Mouse (Mus musculus): Measurements from ENCODE around the gene Trmt10c.
"Not testable (repeated sequence)": the region's sequence is repeated elsewhere in the genome, so short reads cannot be mapped to it uniquely, and the experiment has no call there.

Trmt10c gene

GRCm38 (mm10) chr16:56037138-56038010 is at the start of gene Trmt10c:
Trmt10c (minus strand) TSS chr16:56037819.
- peak; percentile 93 for DNase-seq (ENCODE audit: low spot score)

GRCm38 (mm10) chr16:56086336-56086735 is 48.7 kb upstream of the Trmt10c start:
- no peak for DNase-seq (ENCODE audit: low spot score)

- no peak for DNase-seq (ENCODE audit: low spot score)
Measured at GRCm38 (mm10) chr16:56081691-56082090, 44.1 kb upstream of the Trmt10c start.

- DNase-seq (ENCODE audit: low spot score): no peak
Measured at GRCm38 (mm10) chr16:56079419-56079818, 41.8 kb upstream of the Trmt10c start.

- DNase-seq (ENCODE audit: low spot score): no peak
Measured at GRCm38 (mm10) chr16:56076121-56076869, 38.7 kb upstream of the Trmt10c start.

- peak; percentile 82 for DNase-seq (ENCODE audit: low spot score)
Measured at GRCm38 (mm10) chr16:56075222-56076111, 37.8 kb upstream of the Trmt10c start.

GRCm38 (mm10) chr16:56074565-56074964 is 36.9 kb upstream of the Trmt10c start:
- DNase-seq (ENCODE audit: low spot score): no peak

GRCm38 (mm10) chr16:56074122-56074521 is 36.5 kb upstream of the Trmt10c start:
- DNase-seq (ENCODE audit: low spot score): no peak

GRCm38 (mm10) chr16:56073150-56073549 is 35.5 kb upstream of the Trmt10c start:
- not testable (repeated sequence) for DNase-seq (ENCODE audit: low spot score)

- DNase-seq (ENCODE audit: low spot score): no peak
Measured at GRCm38 (mm10) chr16:56072533-56072932, 34.9 kb upstream of the Trmt10c start.

GRCm38 (mm10) chr16:56071317-56072232 is 34.0 kb upstream of the Trmt10c start:
- no peak for DNase-seq (ENCODE audit: low spot score)

- no peak for DNase-seq (ENCODE audit: low spot score)
Measured at GRCm38 (mm10) chr16:56068523-56069070, 31.0 kb upstream of the Trmt10c start.

GRCm38 (mm10) chr16:56066113-56066512 is 28.5 kb upstream of the Trmt10c start:
- DNase-seq (ENCODE audit: low spot score): no peak

- DNase-seq (ENCODE audit: low spot score): peak; percentile 74
Measured at GRCm38 (mm10) chr16:56064334-56064990, 26.8 kb upstream of the Trmt10c start.

- DNase-seq (ENCODE audit: low spot score): no peak
Measured at GRCm38 (mm10) chr16:56062981-56063380, 25.4 kb upstream of the Trmt10c start.

GRCm38 (mm10) chr16:56061995-56062594 is 24.5 kb upstream of the Trmt10c start:
- DNase-seq (ENCODE audit: low spot score): no peak

- no peak for DNase-seq (ENCODE audit: low spot score)
Measured at GRCm38 (mm10) chr16:56058151-56058550, 20.5 kb upstream of the Trmt10c start.

GRCm38 (mm10) chr16:56056944-56057590 is 19.4 kb upstream of the Trmt10c start:
- no peak for DNase-seq (ENCODE audit: low spot score)

GRCm38 (mm10) chr16:56055911-56056310 is 18.3 kb upstream of the Trmt10c start:
- no peak for DNase-seq (ENCODE audit: low spot score)
